Mouse (Mus musculus) forebrain, postnatal 0 days (tissue): Measurements from ENCODE around the gene Dis3l2. TPM values are rescaled to one million over a fixed set of nuclear protein-coding genes. Genes with fewer than 3 reads are reported as not detected.

ENCODE experiments used
- ATAC-seq: fragments of 200-750 bp; cut with Nextera tagmentation; 2 replicates; pipeline ENCODE4 v1.8.0; 2017; ENCODE audit warnings: mild to moderate bottlenecking, moderate library complexity
- DNase-seq: peaks from one replicate; pipeline ENCODE4 v3.0.0-alpha.2; 2015
- H3K27ac ChIP-seq: fragments of 300-500 bp; sonication (generic); 2 replicates; pipeline ENCODE4 v1.5.1; 2014; ENCODE audit warnings: low read depth, mild to moderate bottlenecking, antibody characterized with exemption, low read length, moderate library complexity, mixed read lengths
- H3K27me3 ChIP-seq: fragments of 300-500 bp; sonication (generic); 2 replicates; pipeline ENCODE4 v1.6.1; 2014; ENCODE audit warnings: mild to moderate bottlenecking, low read length, mixed read lengths; ENCODE audit not compliant: insufficient read depth
- H3K36me3 ChIP-seq: fragments of 300-500 bp; sonication (generic); 2 replicates; pipeline ENCODE4 v1.6.1; 2014; ENCODE audit warnings: mild to moderate bottlenecking, moderate library complexity; ENCODE audit not compliant: insufficient read depth
- H3K4me1 ChIP-seq: fragments of 300-500 bp; sonication (generic); 2 replicates; pipeline ENCODE4 v1.6.1; 2014; ENCODE audit warnings: antibody characterized with exemption; ENCODE audit not compliant: insufficient read depth
- H3K4me2 ChIP-seq: fragments of 300-500 bp; sonication (generic); 2 replicates; pipeline ENCODE4 v1.6.1; 2014; ENCODE audit warnings: low read depth, mild to moderate bottlenecking, moderate library complexity
- H3K4me3 ChIP-seq: fragments of 300-500 bp; sonication (generic); 2 replicates; pipeline ENCODE4 v1.5.1; 2014; ENCODE audit warnings: low read depth, low read length, mixed read lengths
- H3K9ac ChIP-seq: fragments of 300-500 bp; sonication (generic); 2 replicates; pipeline ENCODE4 v1.6.1; 2014; ENCODE audit warnings: mild to moderate bottlenecking
- H3K9me3 ChIP-seq: fragments of 300-500 bp; sonication (generic); 2 replicates; pipeline ENCODE4 v1.6.1; 2016; ENCODE audit warnings: low read length
- CTCF ChIP-seq: sonication (generic); IDR thresholded peaks from 2 replicates; pipeline ENCODE4 v1.5.1; 2016; ENCODE audit warnings: antibody characterized with exemption, control low read depth, low read depth
- WGBS: fragments of 180-500 bp; shearing (Covaris S2); extraction: QIAGEN DNeasy Blood & Tissue Kit; methylation state at CpG from one replicate; pipeline ENCODE4 v1.1.7; 2014; 5-methylcytosine and 5-hydroxymethylcytosine counted together
- polyA plus RNA-seq: library from polyadenylated mRNA; unstranded; fragments of >200 nt; fragmentation: Nextera tagmentation; extraction: Ambion mirVana; gene quantifications from 2 replicates; pipeline ENCODE4 v1.2.1, GENCODE M21; 2015
- total RNA-seq: library from RNA; depleted of rRNA; stranded (reverse); fragments of >200 nt; gene quantifications from 2 replicates; pipeline ENCODE4 v1.2.3, GENCODE M21; 2014

The Dis3l2 gene
- total and polyA plus RNA-seq, 2 experiments from 2014 or later: 35.0 to 53.6 TPM

DNA sequence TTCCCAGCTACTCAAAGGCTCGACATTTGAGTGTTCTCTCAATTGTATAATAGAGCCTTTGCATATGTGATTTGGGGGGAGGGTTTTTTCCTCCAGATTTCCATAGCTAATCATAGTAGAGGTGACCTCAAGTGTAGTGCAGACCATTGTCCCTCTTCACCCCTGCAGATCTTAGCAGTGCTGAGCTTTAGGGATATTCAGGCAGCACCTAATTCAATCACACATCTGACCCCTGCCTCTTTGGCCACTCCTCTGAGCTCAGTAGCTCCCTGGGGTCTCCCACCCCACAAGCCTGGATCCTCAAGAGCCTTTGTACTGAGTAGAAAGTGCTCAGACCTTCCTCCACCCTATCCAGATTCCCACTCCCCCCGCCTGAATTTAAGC, 299.6 kb downstream of the Dis3l2 start:
- no peak overlapping the region for H3K27ac ChIP-seq
- DNase-seq (no peak), ATAC-seq (no peak)
- H3K9me3 ChIP-seq: no peaks in the 10 kb centered on the region
- no peaks in the 10 kb centered on the region; the same call in 1 of the 2 replicates for H3K36me3 ChIP-seq
- no peak overlapping the region for H3K4me2 ChIP-seq
- H3K4me3 ChIP-seq: no peak overlapping the region
- H3K4me1 ChIP-seq: no peaks in the 10 kb centered on the region
- H3K27me3 ChIP-seq: no peaks in the 10 kb centered on the region
- no peak overlapping the region for H3K9ac ChIP-seq
- WGBS: 23% methylated on average over 2 of the region's 2 CpGs
- TF ChIP-seq CTCF: no peak

DNA sequence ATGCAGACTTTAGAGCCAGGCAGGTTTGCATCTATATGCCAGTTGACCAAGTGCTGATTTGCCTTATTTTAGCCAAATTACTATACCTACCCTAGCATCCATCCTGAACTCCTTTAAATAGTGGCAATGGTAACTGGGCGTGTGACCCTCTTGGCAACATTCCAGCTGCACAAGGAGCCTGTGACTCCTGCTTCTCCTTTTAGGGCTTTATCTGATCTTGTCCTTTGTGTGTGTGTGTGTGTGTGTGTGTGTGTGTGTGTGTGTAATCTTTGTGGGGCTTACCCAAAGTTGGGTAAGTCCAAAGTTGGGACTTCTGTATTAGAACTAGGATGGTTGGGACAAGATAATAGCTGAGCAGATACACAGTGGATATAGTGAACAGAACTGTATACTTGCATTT, 302.8 kb downstream of the Dis3l2 start:
- DNase-seq (no peak), ATAC-seq (no peak)
- Histone ChIP-seq H3K27ac (no peak overlapping the region), H3K9me3 (no peaks in the 10 kb centered on the region), H3K4me3 (no peak overlapping the region), H3K4me1 (no peaks in the 10 kb centered on the region), H3K36me3 (no peaks in the 10 kb centered on the region; the same call in 1 of the 2 replicates), H3K4me2 (no peak overlapping the region), H3K27me3 (no peaks in the 10 kb centered on the region), H3K9ac (no peak overlapping the region)
- WGBS: 88% methylated on average over 1 of the region's 1 CpGs
- no peak for TF ChIP-seq CTCF

DNA sequence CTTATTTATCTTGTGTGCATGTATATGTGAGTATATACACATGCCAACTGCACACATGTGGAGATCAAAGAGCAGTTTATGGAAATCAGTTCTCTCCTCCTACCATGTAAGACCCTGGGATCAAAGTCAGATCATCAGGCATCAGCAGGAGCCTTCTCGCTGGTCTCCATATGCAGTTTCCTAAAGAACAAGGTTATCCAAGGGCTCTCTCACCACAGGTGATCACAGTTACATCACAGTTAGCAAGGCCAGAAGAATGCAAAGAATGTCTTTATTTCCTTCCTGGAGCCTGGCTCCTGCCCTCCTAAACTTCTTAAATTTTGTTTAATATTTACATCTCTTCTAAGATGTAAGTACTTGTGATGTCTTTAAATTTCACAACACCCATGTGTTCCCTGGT, 304.6 kb downstream of the Dis3l2 start:
- TF ChIP-seq CTCF: no peak
- no peaks in the 10 kb centered on the region for H3K4me1 ChIP-seq
- H3K27ac ChIP-seq: no peak overlapping the region
- ATAC-seq (no peak), DNase-seq (no peak)
- 19% methylated on average over 1 of the region's 1 CpGs for WGBS
- H3K4me2 ChIP-seq: no peak overlapping the region
- no peaks in the 10 kb centered on the region for H3K9me3 ChIP-seq
- H3K36me3 ChIP-seq: no peaks in the 10 kb centered on the region
- no peak overlapping the region for H3K9ac ChIP-seq
- H3K4me3 ChIP-seq: no peak overlapping the region
- no peaks in the 10 kb centered on the region for H3K27me3 ChIP-seq

DNA sequence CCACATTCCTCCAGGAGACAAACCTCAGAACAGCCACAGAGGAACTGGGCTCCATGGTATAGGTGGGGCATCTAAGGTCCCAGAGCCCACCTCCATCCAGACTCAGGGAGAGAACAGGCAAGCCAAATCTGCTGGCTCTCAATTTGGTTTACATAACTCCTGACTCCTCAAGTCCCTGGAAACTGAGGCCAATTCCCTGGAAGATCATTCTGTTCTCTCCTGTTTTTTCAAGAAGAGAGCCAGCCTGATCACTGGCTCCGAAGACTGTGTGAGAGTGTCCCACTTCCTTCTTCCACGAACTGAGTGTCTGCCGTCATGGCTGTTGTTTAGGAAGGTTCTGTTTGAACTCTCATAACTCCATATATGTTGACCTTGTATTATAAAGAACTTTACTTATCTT, 305.5 kb downstream of the Dis3l2 start:
- H3K27ac ChIP-seq: no peak overlapping the region
- H3K36me3 ChIP-seq: no peaks in the 10 kb centered on the region
- ATAC-seq (no peak), DNase-seq (no peak)
- no peak overlapping the region for H3K9ac ChIP-seq
- H3K9me3 ChIP-seq: no peaks in the 10 kb centered on the region
- no peaks in the 10 kb centered on the region for H3K27me3 ChIP-seq
- no peaks in the 10 kb centered on the region for H3K4me1 ChIP-seq
- H3K4me2 ChIP-seq: no peak overlapping the region
- no peak for TF ChIP-seq CTCF
- H3K4me3 ChIP-seq: no peak overlapping the region
- 87% methylated on average over 3 of the region's 3 CpGs for WGBS

DNA sequence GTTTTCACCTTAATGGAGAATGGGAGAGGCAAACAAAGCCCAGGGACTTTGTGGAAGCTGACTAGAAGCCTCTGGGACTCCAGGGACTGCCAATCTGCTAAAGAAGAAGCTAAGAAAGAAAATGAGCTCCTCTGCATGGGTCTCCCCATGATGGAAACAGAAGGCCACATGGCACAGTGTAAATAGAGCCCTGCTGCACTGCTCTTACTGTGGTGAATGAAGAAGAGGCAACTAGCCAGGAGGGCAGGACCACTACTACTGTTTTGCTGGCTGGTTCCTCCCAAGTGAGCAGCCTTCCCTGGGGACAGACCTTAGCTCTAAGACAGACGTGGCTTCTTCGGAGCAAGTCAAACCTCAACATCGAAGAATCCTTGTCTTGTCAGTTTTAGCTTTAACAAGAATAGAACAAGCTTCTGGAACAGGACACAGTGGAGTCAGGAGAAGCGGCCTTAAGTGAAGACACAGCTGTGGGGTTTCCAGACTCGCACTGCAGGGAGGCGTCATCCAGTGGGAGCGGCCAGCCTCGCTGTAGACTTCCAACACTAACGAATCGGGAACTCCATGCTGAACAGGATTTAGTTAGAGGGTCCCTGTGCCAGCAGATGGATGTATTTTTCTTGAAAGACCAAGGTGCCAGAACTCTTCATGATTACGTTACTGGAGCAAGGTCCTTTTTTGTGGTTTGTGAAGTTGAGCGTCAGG, 307.2 kb downstream of the Dis3l2 start:
- Histone ChIP-seq H3K9me3 (no peaks in the 10 kb centered on the region), H3K27me3 (no peaks in the 10 kb centered on the region), H3K4me3 (no peak overlapping the region), H3K36me3 (no peaks in the 10 kb centered on the region), H3K9ac (no peak overlapping the region), H3K4me1 (no peaks in the 10 kb centered on the region), H3K4me2 (no peak overlapping the region), H3K27ac (no peak overlapping the region)
- DNase-seq (peak; percentile 8), ATAC-seq (peak; percentile 64; the same call in 1 of the 2 replicates)
- no peak for TF ChIP-seq CTCF
- WGBS: 67% methylated on average over 12 of the region's 12 CpGs

DNA sequence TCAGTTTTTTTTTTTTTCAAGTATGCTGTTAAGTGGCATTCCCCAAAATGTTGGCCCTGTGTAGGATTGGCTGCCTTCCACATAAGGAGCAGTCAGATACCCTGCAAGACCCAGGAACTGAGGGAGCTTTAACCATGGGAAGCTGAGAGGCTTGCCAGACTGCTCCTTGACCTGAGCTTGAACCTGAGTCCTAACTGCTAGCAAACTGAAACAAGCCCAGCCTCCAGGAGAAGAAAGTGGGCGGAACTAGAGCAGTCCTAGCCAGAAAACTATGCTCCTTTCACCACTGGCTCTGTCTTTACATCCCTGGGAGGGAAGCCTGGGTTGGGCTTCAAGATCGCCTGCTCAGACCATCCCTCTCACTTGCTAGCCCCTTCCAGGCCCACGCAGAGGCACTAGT, 308.1 kb downstream of the Dis3l2 start:
- H3K27me3 ChIP-seq: no peaks in the 10 kb centered on the region
- H3K36me3 ChIP-seq: no peaks in the 10 kb centered on the region
- no peak overlapping the region for H3K4me3 ChIP-seq
- H3K9me3 ChIP-seq: no peaks in the 10 kb centered on the region
- H3K4me2 ChIP-seq: no peak overlapping the region
- 68% methylated on average over 3 of the region's 3 CpGs for WGBS
- DNase-seq (no peak), ATAC-seq (no peak)
- H3K9ac ChIP-seq: no peak overlapping the region
- no peak for TF ChIP-seq CTCF
- H3K27ac ChIP-seq: no peak overlapping the region
- H3K4me1 ChIP-seq: no peaks in the 10 kb centered on the region

DNA sequence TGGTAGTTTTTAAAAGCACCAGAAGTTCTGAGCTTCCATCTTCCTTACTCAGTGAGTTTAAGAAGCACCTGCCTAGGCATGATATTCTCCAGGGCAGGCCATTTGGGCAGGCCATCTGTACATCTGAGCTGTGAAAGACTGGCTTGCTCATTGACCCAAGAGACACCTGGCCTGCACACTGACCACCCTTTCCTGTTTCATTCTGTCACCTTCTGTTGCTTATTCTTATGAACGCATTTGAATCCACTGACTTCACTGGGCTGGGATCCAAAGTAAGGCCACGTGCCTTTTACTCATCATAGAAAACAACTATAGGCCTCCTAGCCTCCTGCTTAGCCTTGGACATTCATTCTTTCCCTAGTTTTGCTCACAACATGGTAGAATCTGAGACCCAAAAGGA, 309.0 kb downstream of the Dis3l2 start:
- no peak for ATAC-seq
- no peak overlapping the region for H3K4me2 ChIP-seq

More for the DNA sequence above, 309.0 kb downstream of the Dis3l2 start:
- Histone ChIP-seq H3K9ac (no peak overlapping the region), H3K4me1 (no peaks in the 10 kb centered on the region), H3K27ac (no peak overlapping the region), H3K27me3 (no peaks in the 10 kb centered on the region), H3K9me3 (no peaks in the 10 kb centered on the region), H3K36me3 (no peaks in the 10 kb centered on the region), H3K4me3 (no peak overlapping the region)
- WGBS: 68% methylated on average over 2 of the region's 2 CpGs
- DNase-seq: no peak
- no peak for TF ChIP-seq CTCF
